Mouse (Mus musculus): ENCODE measurements around the gene Aox4. TPM values are rescaled to one million over a fixed set of nuclear protein-coding genes. Genes with fewer than 3 reads are reported as not detected.

The Aox4 gene
- 0.55 and 1.2 TPM in 2 replicates for polyA plus RNA-seq (2012; rRNA removed)

DNA sequence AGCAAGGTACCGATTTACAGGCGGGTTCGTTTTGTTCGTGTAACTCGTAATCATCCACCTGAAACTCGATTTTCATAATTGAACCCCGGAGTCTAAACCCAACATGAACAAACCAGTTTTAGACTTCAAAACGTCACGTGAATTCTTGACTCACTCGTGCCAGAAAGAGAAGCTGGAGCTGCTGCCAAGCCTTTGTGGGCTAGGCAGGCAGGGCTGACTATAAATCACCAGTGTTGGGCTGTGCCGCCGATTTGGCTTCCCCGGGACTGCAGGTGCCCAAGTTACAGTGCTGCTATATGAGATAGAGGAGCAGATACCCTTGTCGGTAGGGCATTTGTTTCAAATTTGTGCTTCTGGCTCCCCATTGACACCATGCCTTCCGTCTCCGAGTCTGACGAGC lies at the start of gene Aox4:
Gene Aox4, plus strand, starts transcription at position 195 of the 400 bp plus-strand sequence.
- DNase-seq (ENCODE audit: extremely low spot score in 1 of 2, low spot score in 1 of 2), result peak; percentile 12 to 73

DNA sequence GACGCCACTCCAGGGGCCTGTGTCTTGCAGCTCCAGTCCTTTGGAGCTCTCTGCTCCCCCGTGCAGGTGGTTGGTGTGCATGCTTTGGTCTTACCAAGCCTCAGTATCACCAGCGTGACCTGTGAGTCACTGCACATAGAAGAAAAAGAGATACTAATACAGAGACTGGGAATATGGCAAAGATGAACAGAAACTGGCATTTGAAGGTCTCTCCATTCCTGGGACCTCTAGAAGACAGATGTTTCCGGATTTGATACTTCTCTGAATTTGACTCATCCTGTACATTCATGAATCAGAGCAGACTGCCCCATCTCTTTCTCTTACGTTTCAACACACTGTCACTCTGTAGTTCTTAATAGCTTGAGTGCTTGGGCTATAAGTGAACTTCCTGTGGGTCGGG lies 40.3 kb upstream of the Aox4 start:
- DNase-seq (ENCODE audit: extremely low spot score in 1 of 2, low spot score in 1 of 2), result no peak

DNA sequence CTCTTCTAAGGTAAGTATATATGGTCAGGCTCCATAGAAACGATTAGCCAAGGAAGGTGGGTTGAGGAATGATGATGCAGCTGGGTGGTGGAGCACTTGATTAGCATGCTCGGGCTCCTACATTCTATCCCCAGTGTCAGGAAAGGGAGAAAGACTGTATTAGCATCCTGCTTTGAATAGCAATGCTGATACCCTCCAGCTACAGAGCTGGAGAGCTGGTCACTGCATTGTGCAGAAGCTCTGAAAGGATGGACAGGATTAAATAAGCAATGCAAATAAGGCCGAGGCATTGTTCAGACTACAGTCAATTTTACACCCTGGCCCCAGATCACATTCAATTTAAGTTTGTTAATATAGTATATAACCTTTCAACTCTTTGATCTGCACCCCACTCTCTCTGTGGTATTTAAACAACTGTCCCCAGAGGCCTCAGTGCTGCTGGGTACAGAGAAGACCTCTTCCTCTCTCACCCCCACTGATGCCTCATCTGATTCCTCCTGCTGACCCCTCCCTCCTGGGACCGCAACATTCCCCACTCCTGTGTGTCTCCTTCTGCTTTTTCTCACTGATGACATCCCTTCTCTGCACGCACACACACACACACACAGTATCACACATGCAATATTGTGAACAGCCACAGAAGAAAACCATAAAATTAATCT lies 21.6 kb upstream of the Aox4 start:
- DNase-seq (ENCODE audit: extremely low spot score in 1 of 2, low spot score in 1 of 2), result no peak

DNA sequence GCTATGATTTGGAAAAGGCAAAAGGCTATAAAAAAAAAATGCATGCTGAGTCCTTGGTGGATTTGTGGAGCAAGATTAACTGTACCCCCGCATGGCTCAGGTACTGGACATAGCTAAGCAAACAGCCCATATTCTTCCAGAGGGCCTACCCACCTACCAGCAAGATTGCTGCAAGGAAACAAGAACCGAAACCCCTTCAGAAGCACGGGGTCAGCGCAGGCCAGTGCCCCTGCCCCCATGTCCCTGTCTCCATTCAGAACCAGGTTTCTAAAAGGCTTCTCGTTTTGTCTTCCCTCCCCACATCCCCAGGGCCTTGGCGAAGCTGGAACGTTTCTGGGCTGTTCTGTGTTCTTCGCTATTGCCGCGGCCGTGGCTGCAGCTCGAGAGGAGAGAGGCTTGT lies 15.9 kb upstream of the Aox4 start:
- no peak for DNase-seq (ENCODE audit: extremely low spot score in 1 of 2, low spot score in 1 of 2)

DNA sequence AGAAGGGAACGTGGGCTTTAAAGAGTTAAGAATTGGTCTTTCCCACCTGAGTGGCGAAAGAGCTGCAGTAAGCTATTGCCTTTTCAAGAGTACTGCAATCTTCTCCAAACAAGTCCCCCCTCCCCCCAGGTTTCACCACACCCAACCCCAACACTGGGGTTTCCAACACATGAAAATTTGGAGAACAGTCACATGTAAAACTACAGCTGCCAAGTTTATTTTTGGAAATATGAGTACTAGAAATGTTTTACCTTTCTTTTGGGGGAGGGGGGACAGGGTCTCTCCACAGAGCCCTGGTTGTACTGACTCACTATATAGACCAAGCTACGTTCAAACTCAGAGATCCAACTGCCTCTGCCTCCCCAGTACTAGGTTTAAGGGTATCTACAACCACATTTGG lies 15.2 kb upstream of the Aox4 start:
- DNase-seq (ENCODE audit: extremely low spot score in 1 of 2, low spot score in 1 of 2), result no peak

DNA sequence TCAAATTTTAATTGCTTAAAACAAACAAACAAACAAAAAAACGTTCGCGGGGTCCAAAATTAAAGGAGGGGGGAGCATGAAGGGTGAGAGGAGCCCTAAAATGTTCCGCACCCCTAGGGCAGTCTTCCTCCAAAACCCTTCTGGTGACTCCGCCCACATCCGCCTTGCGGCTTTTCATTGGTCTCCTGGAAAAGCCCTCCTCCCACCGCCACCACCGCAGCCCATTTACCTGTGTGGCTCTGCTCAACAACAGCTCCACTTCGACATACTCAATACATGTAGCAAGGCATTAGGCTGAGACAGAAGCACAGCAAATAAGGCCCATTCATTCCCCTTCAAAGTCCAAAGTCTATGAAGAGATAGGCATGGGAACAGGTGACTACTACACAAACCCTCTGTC lies 14.7 kb upstream of the Aox4 start:
- no peak for DNase-seq (ENCODE audit: extremely low spot score in 1 of 2, low spot score in 1 of 2)

DNA sequence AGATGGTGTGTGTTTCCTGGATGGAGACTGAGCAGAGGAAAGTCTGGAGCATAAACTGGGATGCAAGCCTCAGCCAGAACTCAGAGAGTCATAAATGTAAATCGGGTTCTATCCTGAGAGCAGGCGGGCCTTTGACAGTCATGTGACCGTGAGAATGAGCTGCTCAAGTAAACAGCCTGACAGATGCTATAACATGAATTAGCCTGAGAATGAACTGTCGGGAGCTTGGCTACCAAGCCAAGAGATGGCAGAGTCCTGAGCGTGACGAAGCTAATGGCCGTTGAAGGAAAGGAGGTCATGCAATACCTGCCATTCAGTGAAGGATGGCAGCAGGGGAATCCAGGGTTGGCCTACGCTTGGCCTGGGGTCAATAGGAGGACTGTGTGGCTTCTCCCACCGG lies 13.2 kb upstream of the Aox4 start:
- peak in 1 of 2 experiments; percentile 19 for DNase-seq (ENCODE audit: extremely low spot score in 1 of 2, low spot score in 1 of 2)

DNA sequence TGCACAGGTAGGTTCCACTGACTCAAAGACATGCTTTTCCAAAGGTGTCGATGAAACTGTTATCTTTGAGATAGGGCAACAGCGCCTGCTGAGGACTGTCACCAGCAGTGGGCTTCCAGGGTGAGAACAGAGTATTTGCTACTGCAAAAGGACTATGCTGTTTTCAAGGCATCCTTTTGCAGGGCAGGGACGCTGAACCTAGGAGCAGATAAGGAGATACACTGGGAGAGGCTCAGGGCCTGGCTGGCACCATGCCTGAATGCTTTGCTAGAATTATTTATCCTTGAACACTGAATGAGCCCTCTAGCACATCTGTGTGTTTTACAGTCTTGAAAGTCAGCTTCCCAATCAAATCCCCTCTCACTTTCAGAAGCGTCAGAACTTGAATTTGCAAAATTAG lies 11.8 kb upstream of the Aox4 start:
- no peak for DNase-seq (ENCODE audit: extremely low spot score in 1 of 2, low spot score in 1 of 2)

DNA sequence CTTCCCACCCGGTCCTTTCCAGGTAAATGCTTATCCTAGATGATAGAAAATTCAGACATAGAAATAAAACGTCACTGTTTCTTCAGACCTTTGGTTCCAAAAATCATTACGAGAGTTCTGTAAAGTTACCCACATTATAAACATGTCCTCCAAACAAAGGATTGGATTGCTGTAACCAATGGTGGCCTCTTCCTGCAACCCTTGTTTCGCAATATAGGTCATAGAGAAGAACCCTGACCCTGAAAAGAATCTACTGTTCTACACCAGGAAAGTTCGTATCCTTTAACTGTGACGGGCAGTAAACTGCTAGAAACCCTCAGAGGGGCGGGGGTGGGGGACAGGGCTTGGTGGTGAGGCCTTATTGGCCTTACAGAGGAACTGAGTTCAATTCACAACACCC lies 2.6 kb downstream of the Aox4 start:
- DNase-seq (ENCODE audit: extremely low spot score in 1 of 2, low spot score in 1 of 2), result no peak

DNA sequence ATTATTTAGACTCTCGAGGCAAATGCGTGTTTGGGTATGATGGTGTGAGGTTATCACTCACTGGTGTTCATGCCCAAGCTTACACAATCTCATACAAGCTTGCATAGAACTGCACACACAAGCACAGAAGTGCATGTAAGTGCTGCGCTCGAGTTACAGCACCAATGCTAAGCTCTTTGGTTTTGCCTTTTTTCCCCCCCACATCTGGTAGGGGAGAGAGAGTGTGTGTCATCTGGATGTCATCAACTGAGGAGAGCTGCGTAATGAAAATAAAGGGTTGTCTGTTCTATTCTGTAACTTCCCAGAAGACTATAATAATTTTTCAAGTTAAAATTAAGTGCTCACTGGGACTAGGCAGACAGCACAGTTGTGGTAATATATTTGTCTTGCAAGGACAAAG lies 3.6 kb downstream of the Aox4 start:
- no peak for DNase-seq (ENCODE audit: extremely low spot score in 1 of 2, low spot score in 1 of 2)

DNA sequence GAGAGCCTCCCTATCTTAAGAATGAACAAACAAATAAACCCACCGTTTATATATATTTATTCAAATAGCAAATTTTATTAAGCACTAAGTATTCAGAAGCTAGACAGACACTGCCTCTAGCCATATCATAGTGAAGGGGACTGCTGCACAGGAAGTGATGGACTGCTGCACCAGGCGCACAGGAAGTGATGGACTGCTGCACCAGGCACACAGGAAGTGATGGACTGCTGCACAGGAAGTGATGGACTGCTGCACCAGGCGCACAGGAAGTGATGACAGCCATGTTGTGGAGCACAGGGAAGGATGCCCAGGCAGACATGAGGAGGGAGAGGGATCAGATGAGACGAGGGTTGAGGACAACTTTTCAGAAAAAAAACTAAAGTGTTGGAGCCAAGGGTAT lies 5.2 kb downstream of the Aox4 start:
- DNase-seq (ENCODE audit: extremely low spot score in 1 of 2, low spot score in 1 of 2), result no peak

DNA sequence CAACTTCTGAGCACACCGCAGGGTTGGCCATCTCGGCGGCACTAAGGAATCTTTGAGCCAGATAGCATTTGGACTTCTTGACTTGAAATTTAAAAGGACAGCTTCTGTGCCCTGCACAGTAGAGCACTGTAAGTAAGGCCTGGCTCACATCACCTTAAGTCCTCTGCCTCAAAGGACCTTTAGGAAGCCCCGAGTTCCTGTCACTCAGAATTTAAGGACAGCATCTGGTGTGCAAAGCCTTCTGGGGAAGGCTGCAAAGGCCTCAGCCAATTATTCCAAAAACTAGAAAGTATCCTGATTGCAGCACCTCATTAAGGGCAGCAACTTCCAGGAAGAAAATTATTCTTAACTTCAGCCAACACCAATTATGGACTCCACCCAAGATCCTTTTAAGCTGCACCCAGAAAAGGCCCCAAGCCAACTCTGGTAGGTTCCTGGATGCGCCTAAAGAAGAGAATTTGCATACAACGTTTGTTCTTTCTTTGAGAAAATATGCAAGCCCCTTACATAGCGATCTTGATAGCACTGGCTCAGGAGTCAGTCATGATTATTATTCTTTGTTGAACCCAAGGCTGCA lies 5.8 kb downstream of the Aox4 start:
- DNase-seq (ENCODE audit: extremely low spot score in 1 of 2, low spot score in 1 of 2), result no peak

DNA sequence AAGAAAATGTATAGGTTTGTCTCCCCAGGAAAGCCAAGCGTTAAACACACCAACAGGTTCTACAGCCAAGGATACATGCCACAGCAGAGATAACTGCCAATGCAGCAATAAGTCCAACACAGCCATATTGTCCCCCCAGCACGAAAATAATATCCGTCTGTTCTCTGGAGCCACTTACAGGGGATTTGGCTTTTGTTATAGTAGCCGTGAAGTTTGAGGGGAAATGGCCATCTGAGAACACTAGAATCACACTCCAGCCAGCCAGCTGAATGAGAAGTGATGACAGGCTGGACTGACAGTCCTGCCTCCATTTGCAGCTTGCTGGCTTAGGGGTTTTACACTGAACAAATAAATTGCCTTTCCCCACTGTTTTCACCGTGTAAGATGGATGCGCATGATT lies 10.9 kb downstream of the Aox4 start:
- no peak for DNase-seq (ENCODE audit: extremely low spot score in 1 of 2, low spot score in 1 of 2)

DNA sequence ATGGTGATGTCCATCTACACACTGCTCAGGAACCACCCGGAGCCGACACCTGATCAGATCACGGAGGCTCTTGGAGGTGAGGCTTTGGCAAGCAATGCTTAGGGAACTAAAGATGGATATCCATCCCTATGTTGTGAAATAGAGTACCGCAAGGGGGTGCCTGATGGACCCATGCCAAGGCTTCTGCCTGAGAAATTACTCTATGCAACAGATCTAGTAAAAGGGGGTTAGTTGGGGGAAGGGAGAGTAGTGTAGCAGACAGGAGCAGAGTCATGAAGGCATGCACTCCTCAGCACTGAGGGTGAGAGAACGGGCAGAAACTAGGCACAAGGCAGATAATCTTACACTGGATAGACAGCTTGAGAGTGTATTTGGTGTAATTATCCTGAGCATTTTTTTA lies 11.7 kb downstream of the Aox4 start:
- no peak for DNase-seq (ENCODE audit: extremely low spot score in 1 of 2, low spot score in 1 of 2)

DNA sequence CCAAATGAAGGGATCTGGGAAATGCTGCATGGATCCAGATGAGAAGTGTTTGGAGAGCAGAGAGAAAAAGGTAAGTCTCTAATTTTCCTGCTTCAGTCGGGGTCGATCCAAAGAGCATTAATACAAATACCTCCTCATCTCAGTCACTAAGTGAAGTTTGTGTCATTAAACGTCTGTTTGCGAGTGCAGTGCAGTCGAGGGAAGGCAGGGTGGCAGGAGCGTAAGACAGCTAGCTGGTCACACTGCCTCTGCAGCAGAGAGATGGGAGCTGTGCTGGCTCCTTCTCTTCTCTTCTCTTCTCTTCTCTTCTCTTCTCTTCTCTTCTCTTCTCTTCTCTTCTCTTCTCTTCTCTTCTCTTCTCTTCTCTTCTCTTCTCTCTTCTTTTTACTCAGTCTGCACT lies 17.9 kb downstream of the Aox4 start:
- DNase-seq (ENCODE audit: extremely low spot score in 1 of 2, low spot score in 1 of 2), result no peak

DNA sequence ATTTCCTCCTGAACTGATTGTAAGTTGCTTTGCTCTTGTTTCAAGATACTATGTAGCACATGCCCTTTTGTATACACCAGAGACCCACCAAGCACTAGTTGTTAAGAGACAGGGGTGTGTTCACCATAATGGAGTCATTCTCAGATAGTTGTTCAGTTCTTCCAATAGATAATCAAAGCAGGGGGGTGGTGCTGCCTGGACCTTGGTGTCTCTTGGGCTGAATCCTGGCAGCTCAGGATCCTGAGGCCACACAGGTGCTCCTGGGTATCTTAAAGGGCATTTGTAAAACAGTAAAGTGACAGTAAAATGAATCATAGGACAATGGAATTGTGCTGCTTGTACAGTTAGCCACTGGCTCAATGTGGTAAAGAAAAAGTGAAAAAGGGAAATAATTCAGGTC lies 18.7 kb downstream of the Aox4 start:
- no peak for DNase-seq (ENCODE audit: extremely low spot score in 1 of 2, low spot score in 1 of 2)

DNA sequence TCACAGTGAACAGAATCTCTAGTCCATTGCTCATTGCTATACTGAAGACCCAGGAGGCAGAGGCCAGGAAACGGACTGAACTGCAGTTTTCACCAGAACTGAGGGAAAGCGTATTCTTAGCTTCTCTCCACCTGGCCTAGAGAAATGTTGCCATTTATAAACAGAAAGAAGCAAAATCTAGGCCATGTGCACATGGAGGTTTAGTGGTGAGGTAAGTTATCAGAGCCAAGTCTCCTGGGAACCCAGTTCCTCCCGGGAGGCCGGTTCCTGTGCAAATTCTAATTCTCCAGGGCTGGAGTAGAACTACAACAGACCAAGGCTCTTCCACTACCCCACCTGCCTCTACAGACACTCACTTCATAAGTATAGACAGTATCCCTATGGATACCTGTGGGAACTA lies 19.6 kb downstream of the Aox4 start:
- DNase-seq (ENCODE audit: extremely low spot score in 1 of 2, low spot score in 1 of 2), result no peak

DNA sequence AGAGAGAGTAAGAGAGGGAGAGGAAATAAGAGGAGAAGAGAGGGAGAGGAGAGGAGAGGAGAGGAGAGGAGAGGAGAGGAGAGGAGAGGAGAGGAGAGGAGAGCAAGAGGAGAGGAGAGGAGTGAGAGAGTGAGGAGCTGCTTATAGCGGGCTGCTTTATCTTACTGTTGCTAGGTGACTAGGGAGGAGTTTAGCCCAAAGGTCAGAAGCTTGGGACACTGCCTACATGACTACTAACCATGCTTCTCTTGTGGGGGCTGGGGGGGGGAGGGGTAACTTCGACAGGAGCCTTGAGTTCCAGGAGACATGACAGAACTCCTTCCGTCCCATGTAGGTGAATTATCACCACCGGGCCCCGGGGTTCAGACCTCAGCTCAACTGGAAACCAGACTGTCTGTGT lies 20.3 kb downstream of the Aox4 start:
- no peak for DNase-seq (ENCODE audit: extremely low spot score in 1 of 2, low spot score in 1 of 2)

DNA sequence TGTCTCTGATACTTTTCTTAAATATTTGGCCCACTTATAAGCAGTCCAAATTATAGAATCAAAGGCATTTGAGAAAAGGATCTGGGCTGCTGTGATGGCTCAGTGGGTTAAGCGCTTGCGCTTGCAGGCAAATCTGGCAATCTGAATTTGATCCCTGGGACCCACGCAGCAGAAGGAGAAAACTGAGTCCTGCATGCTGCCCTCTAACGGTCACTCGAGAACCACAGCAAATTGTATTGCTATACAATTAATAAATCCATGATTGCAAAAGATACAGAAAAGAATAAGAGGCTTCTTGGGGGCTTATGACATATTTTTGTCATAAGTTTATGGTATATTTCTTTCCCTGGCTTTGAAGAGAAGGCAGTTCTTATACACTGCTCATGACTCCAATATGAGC lies 25.2 kb downstream of the Aox4 start:
- no peak for DNase-seq (ENCODE audit: extremely low spot score in 1 of 2, low spot score in 1 of 2)

DNA sequence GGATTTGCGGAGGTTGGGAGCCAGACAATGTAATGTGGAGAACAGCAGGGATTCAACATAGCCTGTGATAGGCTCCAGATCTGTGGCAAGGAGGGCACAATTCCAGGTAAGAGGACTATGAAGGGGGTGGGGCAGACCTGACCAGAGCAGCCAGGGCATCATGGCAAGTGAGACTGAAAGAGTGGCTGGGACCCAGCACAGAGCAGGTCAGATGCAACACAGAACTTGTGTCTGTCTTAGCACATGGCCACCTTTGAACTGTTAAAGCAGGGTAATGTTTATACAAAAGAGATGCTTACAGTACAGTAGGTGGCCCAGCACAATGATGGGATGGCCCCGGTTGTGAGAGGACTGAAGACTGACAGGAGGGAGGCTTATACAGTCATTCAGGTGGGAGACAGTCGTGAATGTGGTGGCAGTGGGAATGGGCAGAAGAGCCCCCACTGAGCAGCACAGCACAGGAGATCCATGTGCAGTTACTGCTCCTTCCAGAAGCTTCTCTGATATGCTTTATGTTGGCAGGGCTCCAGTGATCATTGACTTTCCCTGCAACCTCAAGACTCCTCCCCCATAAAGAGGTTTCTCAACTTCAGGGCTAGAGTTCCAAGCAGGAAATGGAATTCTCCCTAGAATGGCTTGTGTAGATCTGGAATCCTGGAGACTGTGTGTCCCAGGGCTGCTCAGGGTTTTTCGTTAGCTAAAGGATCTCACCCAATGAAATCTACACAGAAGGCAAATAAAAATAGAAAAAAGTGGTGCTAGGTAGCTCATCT lies 27.5 kb downstream of the Aox4 start:
- no peak for DNase-seq (ENCODE audit: extremely low spot score in 1 of 2, low spot score in 1 of 2)

DNA sequence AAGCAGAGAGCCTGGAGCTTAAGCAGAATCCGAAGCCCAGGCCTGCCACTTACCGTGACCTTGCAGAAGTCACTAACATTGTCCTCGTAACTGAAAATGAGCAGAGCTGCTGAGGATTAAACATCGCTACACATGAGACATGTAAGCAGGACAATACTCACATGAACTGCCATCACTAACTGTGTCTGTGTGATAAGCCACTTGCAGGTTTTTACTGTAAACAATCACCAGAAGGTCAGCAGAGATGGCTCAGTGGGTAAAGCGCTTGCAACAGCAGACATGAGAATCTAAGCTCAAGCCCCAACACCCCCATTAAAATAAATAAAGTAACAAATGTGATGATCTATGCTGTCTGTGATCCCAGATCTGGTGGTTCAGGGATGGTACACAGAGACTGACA lies 28.2 kb downstream of the Aox4 start:
- DNase-seq (ENCODE audit: extremely low spot score in 1 of 2, low spot score in 1 of 2), result no peak

DNA sequence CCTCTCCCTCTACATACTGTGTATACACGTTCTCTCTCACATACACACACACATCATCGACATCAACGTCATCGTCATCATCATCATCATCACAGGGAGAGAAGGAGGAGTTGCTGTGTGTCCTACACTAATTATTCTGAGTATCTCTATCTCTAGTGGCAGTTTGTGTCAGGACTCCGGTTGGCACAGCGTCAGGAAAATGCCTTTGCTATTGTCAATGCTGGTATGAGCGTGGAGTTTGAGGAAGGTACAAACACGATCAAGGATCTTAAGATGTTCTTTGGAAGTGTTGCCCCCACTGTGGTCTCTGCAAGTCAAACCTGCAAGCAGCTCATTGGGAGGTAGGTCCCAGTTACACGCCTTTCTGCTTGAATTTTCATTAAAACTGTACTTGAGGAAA lies 28.8 kb downstream of the Aox4 start:
- no peak for DNase-seq (ENCODE audit: extremely low spot score in 1 of 2, low spot score in 1 of 2)

Data from frontal cortex, adult 2 months (tissue).